Mouse (Mus musculus) kidney, adult 2 months (tissue): ENCODE results near the gene Zfp704. TPM values are rescaled to one million over a fixed set of nuclear protein-coding genes. Genes with fewer than 3 reads are reported as not detected.

Experiments used
- DNase-seq: peaks from one replicate; pipeline ENCODE4 v3.0.0; 2021
- H3K27ac ChIP-seq: fragments of 200-500 bp; 2 replicates; pipeline ENCODE4 v1.5.1; 2012; ENCODE audit warnings: low read depth, low read length, control low read depth, inconsistent platforms; ENCODE audit not compliant: insufficient read depth
- H3K27me3 ChIP-seq: fragments of 200-500 bp; replicated peaks from 2 replicates; pipeline ENCODE4 v1.6.1; 2012; ENCODE audit warnings: mild to moderate bottlenecking, moderate library complexity, low read length, inconsistent platforms; ENCODE audit not compliant: control insufficient read depth, insufficient read depth
- H3K36me3 ChIP-seq: fragments of 200-500 bp; 2 replicates; pipeline ENCODE4 v1.6.1; 2012; ENCODE audit warnings: mild to moderate bottlenecking, moderate library complexity, low read length, inconsistent platforms; ENCODE audit not compliant: control insufficient read depth, insufficient read depth
- H3K4me1 ChIP-seq: fragments of 200-500 bp; 2 replicates; pipeline ENCODE4 v1.6.1; 2011; ENCODE audit warnings: low read length; ENCODE audit not compliant: control insufficient read depth, insufficient read depth
- H3K4me3 ChIP-seq: fragments of 200-500 bp; 2 replicates; pipeline ENCODE4 v1.5.1; 2011; ENCODE audit warnings: mild to moderate bottlenecking, low read depth, low read length, control low read depth; ENCODE audit not compliant: insufficient read depth
- CTCF ChIP-seq: fragments of 200-500 bp; conservative IDR thresholded peaks from 2 replicates; pipeline ENCODE4 v1.5.1; 2011; ENCODE audit warnings: low read depth, mild to moderate bottlenecking, control low read depth, low read length, moderate library complexity, mixed read lengths; ENCODE audit not compliant: insufficient read depth, insufficient read length
- POLR2A ChIP-seq: fragments of 200-500 bp; IDR thresholded peaks from one replicate; pipeline ENCODE4 v1.6.1; 2011; ENCODE audit warnings: low read depth, low read length, control low read depth
- WGBS: fragments of 180-500 bp; shearing (Covaris S2); methylation state at CpG from one replicate; pipeline ENCODE4 v1.1.7; 2018; 5-methylcytosine and 5-hydroxymethylcytosine counted together
- polyA plus RNA-seq: library from polyadenylated mRNA; depleted of rRNA; stranded (reverse); fragments of >200 nt; gene quantifications from 2 replicates; pipeline ENCODE4 v1.2.3, GENCODE M21; 2012

Zfp704 gene
- polyA plus RNA-seq, 1 experiment, result 11.3 TPM

DNA sequence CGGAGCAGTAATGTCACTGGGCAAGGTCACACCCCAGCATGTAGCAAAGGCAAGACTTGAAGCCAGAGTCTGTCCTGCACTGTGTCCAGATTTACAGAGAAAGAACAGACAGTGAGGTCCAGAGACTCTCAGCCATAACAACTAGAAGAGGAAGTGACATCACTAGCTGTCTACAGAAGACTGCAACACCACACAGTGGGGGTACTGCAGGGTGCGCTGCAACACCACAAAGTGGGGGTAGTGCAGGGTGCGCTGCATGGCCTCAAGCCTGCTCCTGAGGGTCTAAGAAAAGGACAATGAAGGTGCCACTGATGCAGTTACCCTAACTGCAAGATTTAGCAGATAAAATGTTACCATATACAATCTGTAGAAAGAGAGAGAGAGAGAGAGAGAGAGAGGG, 11.8 kb downstream of the Zfp704 start:
- 80% methylated on average over 3 of the region's 3 CpGs for WGBS
- TF ChIP-seq CTCF, result no peak
- no peak for TF ChIP-seq POLR2A
- Histone ChIP-seq H3K27me3 (no peaks in the 10 kb centered on the region), H3K27ac (no peak overlapping the region), H3K4me1 (peaks cover 20% of the 10 kb centered on the region), H3K4me3 (no peak overlapping the region), H3K36me3 (no peaks in the 10 kb centered on the region)
- no peak for DNase-seq

DNA sequence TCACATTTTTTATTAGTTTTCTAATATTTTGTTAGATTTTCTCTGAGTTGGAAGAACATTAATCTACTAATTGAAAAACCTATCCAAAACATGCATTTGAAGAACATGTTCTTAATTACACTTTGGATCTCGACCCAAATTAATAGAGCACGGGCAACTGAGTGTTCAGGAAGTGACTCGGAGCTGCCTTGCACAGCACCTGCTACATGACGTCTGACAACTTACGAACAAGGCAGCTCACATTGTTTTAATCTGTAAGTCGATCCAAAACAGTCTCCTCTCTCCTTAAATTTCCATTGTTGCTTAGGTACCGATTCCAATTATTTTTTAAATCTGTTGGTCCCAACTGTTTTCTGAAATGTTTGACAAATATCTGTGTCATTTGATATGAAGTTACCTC, 15.4 kb downstream of the Zfp704 start:
- H3K27ac ChIP-seq, result no peak overlapping the region
- no peak for DNase-seq
- 62% methylated on average over 7 of the region's 7 CpGs for WGBS
- H3K36me3 ChIP-seq, result no peaks in the 10 kb centered on the region
- peaks cover 2% of the 10 kb centered on the region; the same call in 1 of the 2 replicates for H3K4me1 ChIP-seq
- TF ChIP-seq POLR2A (no peak), CTCF (no peak)
- no peak overlapping the region for H3K4me3 ChIP-seq
- H3K27me3 ChIP-seq, result no peaks in the 10 kb centered on the region

DNA sequence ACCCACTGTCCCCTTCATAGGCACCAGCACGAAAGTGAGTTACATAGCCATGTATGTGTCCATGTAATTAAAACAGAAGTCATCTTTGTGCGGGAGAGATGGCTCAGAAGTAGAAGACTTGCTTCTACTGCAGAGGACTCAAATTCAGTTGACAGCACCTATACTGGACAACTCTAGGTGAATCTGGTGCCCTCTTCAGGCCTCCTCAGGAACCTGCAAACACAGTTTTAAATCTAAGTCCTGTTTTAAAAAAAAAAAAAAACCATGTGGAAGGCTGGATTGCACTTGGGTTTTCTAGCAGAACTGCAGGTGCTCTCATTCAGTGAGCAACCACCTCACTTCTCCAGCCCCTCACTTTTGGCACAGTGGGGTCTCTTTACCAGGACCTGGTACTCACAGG, 16.1 kb downstream of the Zfp704 start:
- no peaks in the 10 kb centered on the region for H3K4me1 ChIP-seq
- no peak overlapping the region for H3K4me3 ChIP-seq
- WGBS, result 77% methylated on average over 2 of the region's 2 CpGs
- TF ChIP-seq POLR2A (no peak), CTCF (peak; percentile 38; the same call in 1 of the 2 replicates)
- H3K36me3 ChIP-seq, result no peaks in the 10 kb centered on the region
- no peak overlapping the region for H3K27ac ChIP-seq
- DNase-seq, result peak; percentile 60
- H3K27me3 ChIP-seq, result no peaks in the 10 kb centered on the region

DNA sequence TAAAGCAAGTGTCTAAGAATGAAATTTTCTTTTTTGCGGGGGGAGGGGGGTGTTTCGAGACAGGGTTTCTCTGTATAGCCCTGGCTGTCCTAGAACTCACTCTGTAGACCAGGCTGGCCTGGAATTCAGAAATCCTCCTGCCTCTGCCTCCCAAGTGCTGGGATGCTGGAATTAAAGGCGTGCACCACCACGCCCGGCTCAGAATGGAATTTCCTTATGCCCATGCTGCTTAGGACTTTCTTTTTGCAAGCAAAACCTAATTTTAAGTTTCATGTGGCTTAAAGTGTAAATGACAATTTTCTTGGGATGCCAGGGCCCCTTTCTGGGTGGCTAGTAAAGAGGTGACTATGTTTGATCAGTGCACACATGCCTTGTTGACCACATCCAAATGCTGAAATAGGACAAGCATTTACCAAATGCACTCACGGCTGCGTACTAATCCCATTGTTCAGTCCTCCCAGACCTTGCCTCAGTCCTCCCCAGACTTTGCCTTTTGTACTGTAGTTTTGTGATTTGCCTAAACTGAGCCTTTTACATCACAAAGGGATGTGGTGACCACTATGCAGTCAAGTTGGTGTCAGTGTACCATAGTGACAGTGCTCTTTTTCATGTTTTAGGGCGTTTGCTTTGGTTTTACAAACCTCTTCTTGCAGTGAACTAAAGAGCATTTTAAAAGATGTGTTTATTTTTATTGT, 18.3 kb downstream of the Zfp704 start:
- no peak for TF ChIP-seq POLR2A
- no peak for TF ChIP-seq CTCF
- no peak overlapping the region for H3K4me3 ChIP-seq
- 97% methylated on average over 8 of the region's 8 CpGs for WGBS
- H3K27ac ChIP-seq, result no peak overlapping the region
- no peaks in the 10 kb centered on the region for H3K4me1 ChIP-seq
- H3K27me3 ChIP-seq, result no peaks in the 10 kb centered on the region
- H3K36me3 ChIP-seq, result no peaks in the 10 kb centered on the region
- DNase-seq, result no peak

DNA sequence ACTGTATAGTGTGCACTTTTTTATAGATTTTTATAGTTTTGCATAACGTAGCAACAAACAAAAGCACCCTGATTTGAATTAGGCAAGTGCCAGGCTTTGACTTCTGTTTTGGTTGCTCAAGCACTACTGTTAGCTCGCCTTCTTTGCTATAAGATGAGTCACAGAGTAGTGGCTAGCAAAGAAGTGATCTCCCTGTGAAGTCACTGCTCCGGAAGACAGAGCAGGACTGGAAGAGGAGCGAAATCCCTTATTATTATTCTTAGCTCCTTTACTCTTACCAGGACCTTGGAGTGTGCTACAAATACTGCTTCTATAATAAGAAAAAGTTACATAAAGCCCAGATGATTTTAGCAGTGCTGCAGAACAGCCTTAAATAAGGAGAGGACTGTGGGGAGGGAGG, 21.2 kb downstream of the Zfp704 start:
- TF ChIP-seq POLR2A, result no peak
- no peak for TF ChIP-seq CTCF
- DNase-seq, result no peak
- Histone ChIP-seq H3K27ac (no peak overlapping the region), H3K4me3 (no peak overlapping the region), H3K27me3 (no peaks in the 10 kb centered on the region), H3K4me1 (no peaks in the 10 kb centered on the region), H3K36me3 (no peaks in the 10 kb centered on the region)
- 83% methylated on average over 4 of the region's 4 CpGs for WGBS

DNA sequence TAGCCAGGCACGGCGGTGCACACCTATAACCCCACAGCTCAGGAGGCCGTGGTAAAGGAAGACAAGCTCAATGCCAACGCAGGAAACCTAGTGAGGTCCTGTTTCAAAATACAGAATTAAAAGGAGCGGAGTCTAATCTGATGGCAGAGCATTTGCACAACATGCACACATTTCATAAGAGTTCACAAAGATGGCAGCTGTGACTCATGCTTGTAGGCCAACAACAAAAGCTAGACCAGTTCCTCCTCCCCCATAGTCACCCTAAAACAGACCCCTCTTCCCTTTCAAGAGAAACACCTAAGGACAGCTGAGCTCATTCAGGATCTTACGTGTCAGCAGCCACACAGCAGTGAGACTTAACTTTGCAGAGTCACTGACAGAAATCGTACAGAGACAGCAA, 22.6 kb downstream of the Zfp704 start:
- 92% methylated on average over 7 of the region's 7 CpGs for WGBS
- no peaks in the 10 kb centered on the region for H3K36me3 ChIP-seq
- H3K4me3 ChIP-seq, result no peak overlapping the region
- no peak for DNase-seq
- no peaks in the 10 kb centered on the region for H3K4me1 ChIP-seq
- no peak overlapping the region for H3K27ac ChIP-seq
- no peaks in the 10 kb centered on the region for H3K27me3 ChIP-seq
- TF ChIP-seq POLR2A (no peak), CTCF (no peak)

DNA sequence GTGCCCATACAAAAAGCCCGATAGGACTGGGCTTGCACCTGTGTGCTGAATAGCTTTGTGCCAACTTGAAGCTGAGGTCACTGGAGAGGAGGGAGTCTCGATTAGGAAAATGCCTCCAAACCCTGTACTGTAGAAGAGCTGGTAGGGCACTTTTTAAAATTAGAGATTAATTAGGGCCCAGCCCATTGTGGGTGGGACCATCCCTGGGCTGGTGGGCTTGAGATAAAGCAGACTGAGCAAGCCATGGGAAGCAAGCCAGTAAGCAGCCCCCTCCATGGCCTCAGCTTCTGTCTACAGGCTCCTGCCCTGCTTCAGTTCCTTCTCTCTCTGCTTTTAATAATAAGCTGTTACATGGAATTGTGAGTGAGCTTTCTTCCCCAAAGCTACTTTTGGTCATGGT, 26.4 kb downstream of the Zfp704 start:
- peaks cover 5% of the 10 kb centered on the region; the same call in 1 of the 2 replicates for H3K4me1 ChIP-seq
- no peaks in the 10 kb centered on the region for H3K36me3 ChIP-seq
- no peak overlapping the region for H3K27ac ChIP-seq
- no peak for DNase-seq
- no peaks in the 10 kb centered on the region for H3K27me3 ChIP-seq
- no peak overlapping the region for H3K4me3 ChIP-seq
- WGBS, result 62% methylated on average over 2 of the region's 2 CpGs
- TF ChIP-seq POLR2A (no peak), CTCF (no peak)
